Mouse (Mus musculus) neural tube, embryonic 14.5 days (tissue): ENCODE data around the gene Igf2bp3. TPM values are rescaled to one million over a fixed set of nuclear protein-coding genes. Genes with fewer than 3 reads are reported as not detected.

ENCODE experiments used
- ATAC-seq: fragments of 200-750 bp; cut with Nextera tagmentation; 2 replicates; pipeline ENCODE4 v1.8.0; 2017; ENCODE audit warnings: low read depth, mild to moderate bottlenecking, moderate TSS enrichment, moderate library complexity
- H3K27ac ChIP-seq: fragments of 300-500 bp; sonication (generic); 2 replicates; pipeline ENCODE4 v1.5.1; 2014; ENCODE audit warnings: low read depth, mild to moderate bottlenecking, control low read depth, low read length, moderate library complexity, mixed read lengths
- H3K27me3 ChIP-seq: fragments of 300-500 bp; sonication (generic); 2 replicates; pipeline ENCODE4 v1.6.1; 2014; ENCODE audit warnings: low read length; ENCODE audit not compliant: control insufficient read depth, insufficient read depth
- H3K36me3 ChIP-seq: fragments of 300-500 bp; sonication (generic); 2 replicates; pipeline ENCODE4 v1.6.1; 2014; ENCODE audit warnings: low read length, mixed read lengths; ENCODE audit not compliant: control insufficient read depth, insufficient read depth
- H3K4me1 ChIP-seq: fragments of 300-500 bp; sonication (generic); 2 replicates; pipeline ENCODE4 v1.6.1; 2014; ENCODE audit warnings: low read length; ENCODE audit not compliant: control insufficient read depth, insufficient read depth
- H3K4me2 ChIP-seq: fragments of 300-500 bp; sonication (generic); 2 replicates; pipeline ENCODE4 v1.6.1; 2014; ENCODE audit warnings: mild to moderate bottlenecking, low read depth, low read length, control low read depth
- H3K4me3 ChIP-seq: fragments of 300-500 bp; sonication (generic); 2 replicates; pipeline ENCODE4 v1.5.1; 2014; ENCODE audit warnings: low read depth, low read length, control low read depth, mixed read lengths
- H3K9ac ChIP-seq: fragments of 300-500 bp; sonication (generic); replicated peaks from 2 replicates; pipeline ENCODE4 v1.6.1; 2014; ENCODE audit warnings: low read depth, mild to moderate bottlenecking, control low read depth, low read length, mixed read lengths
- H3K9me3 ChIP-seq: fragments of 300-500 bp; sonication (generic); 2 replicates; pipeline ENCODE4 v1.6.1; 2016; ENCODE audit warnings: low read length; ENCODE audit not compliant: control insufficient read depth
- WGBS: fragments of 180-500 bp; shearing (Covaris S2); extraction: QIAGEN DNeasy Blood & Tissue Kit; methylation state at CpG from one replicate; pipeline ENCODE4 v1.1.7; 2014; 5-methylcytosine and 5-hydroxymethylcytosine counted together
- polyA plus RNA-seq: library from polyadenylated mRNA; unstranded; fragments of >200 nt; fragmentation: Nextera tagmentation; extraction: Ambion mirVana; gene quantifications from 2 replicates; pipeline ENCODE4 v1.2.1, GENCODE M21; 2014

The Igf2bp3 gene
- polyA plus RNA-seq, 1 experiment from 2014 or later: 26.9 TPM

GRCm38 (mm10) chr6:49221906-49222305 is 7.1 kb upstream of the Igf2bp3 start:
- Histone ChIP-seq H3K27ac (no peak overlapping the region), H3K4me1 (0 out of 2 replicates have a peak, but pooled peaks cover 5% of the 10 kb centered on the region), H3K9ac (no peak overlapping the region), H3K36me3 (no peaks in the 10 kb centered on the region), H3K27me3 (no peaks in the 10 kb centered on the region), H3K4me3 (no peak overlapping the region), H3K4me2 (no peak overlapping the region), H3K9me3 (no peaks in the 10 kb centered on the region)
- 2% methylated on average over 7 of the region's 7 CpGs for WGBS
- no peak for ATAC-seq

- 4% methylated on average over 16 of the region's 16 CpGs for WGBS
- Histone ChIP-seq H3K27me3 (no peaks in the 10 kb centered on the region), H3K4me2 (peak overlapping the region; percentile 29; the same call in 1 of the 2 replicates), H3K36me3 (no peaks in the 10 kb centered on the region), H3K9ac (no peak overlapping the region), H3K4me3 (no peak overlapping the region), H3K27ac (no peak overlapping the region; the same call in 1 of the 2 replicates), H3K4me1 (0 out of 2 replicates have a peak, but pooled peaks cover 5% of the 10 kb centered on the region), H3K9me3 (no peaks in the 10 kb centered on the region)
- ATAC-seq: no peak
These were observed 5.3 kb upstream of the Igf2bp3 start for GRCm38 (mm10) chr6:49219920-49220604.

GRCm38 (mm10) chr6:49219001-49219560 is 4.3 kb upstream of the Igf2bp3 start:
- no peaks in the 10 kb centered on the region for H3K36me3 ChIP-seq
- no peak overlapping the region for H3K9ac ChIP-seq
- no peak overlapping the region for H3K4me2 ChIP-seq
- no peaks in the 10 kb centered on the region for H3K27me3 ChIP-seq
- H3K27ac ChIP-seq: no peak overlapping the region
- ATAC-seq: no peak
- no peaks in the 10 kb centered on the region for H3K9me3 ChIP-seq
- 12% methylated on average over 4 of the region's 4 CpGs for WGBS
- H3K4me3 ChIP-seq: no peak overlapping the region
- 0 out of 2 replicates have a peak, but pooled peaks cover 5% of the 10 kb centered on the region for H3K4me1 ChIP-seq

- peak overlapping the region; percentile 56 for H3K4me3 ChIP-seq
- H3K27ac ChIP-seq: no peak overlapping the region
- H3K9ac ChIP-seq: no peak overlapping the region; the same call in 1 of the 2 replicates
- H3K9me3 ChIP-seq: no peaks in the 10 kb centered on the region
- WGBS: under 1% methylated on average over 31 of the region's 31 CpGs
- peak overlapping the region; percentile 73 for H3K4me2 ChIP-seq
- no peak for ATAC-seq
- peaks cover 5% of the 10 kb centered on the region; the same call in 1 of the 2 replicates for H3K4me1 ChIP-seq
- no peaks in the 10 kb centered on the region for H3K27me3 ChIP-seq
- H3K36me3 ChIP-seq: no peaks in the 10 kb centered on the region
These were observed 3.6 kb upstream of the Igf2bp3 start for GRCm38 (mm10) chr6:49218275-49218802.

GRCm38 (mm10) chr6:49217581-49218274 is 3.0 kb upstream of the Igf2bp3 start:
- Histone ChIP-seq H3K4me2 (peak overlapping the region; percentile 73), H3K27ac (peak overlapping the region; percentile 80), H3K9me3 (no peaks in the 10 kb centered on the region), H3K4me3 (peak overlapping the region; percentile 56), H3K36me3 (no peaks in the 10 kb centered on the region), H3K4me1 (peaks cover 10% of the 10 kb centered on the region), H3K27me3 (no peaks in the 10 kb centered on the region), H3K9ac (peak overlapping the region; percentile 55)
- WGBS: under 1% methylated on average over 56 of the region's 56 CpGs
- ATAC-seq: peak; percentile 95

- peak overlapping the region; percentile 80 for H3K27ac ChIP-seq
- H3K4me1 ChIP-seq: peaks cover 18% of the 10 kb centered on the region
- H3K27me3 ChIP-seq: no peaks in the 10 kb centered on the region
- peak overlapping the region; percentile 56 for H3K4me3 ChIP-seq
- H3K9ac ChIP-seq: peak overlapping the region; percentile 55
- H3K4me2 ChIP-seq: peak overlapping the region; percentile 73
- H3K36me3 ChIP-seq: no peaks in the 10 kb centered on the region
- no peaks in the 10 kb centered on the region for H3K9me3 ChIP-seq
- 2% methylated on average over 11 of the region's 11 CpGs for WGBS
- ATAC-seq: no peak
These were observed 2.2 kb upstream of the Igf2bp3 start for GRCm38 (mm10) chr6:49216811-49217542.

GRCm38 (mm10) chr6:49215748-49216585 is 1.2 kb upstream of the Igf2bp3 start:
- Histone ChIP-seq H3K9ac (peak overlapping the region; percentile 42), H3K4me2 (peak overlapping the region; percentile 92), H3K9me3 (no peaks in the 10 kb centered on the region), H3K4me3 (peak overlapping the region; percentile 82), H3K27me3 (no peaks in the 10 kb centered on the region), H3K4me1 (peaks cover 22% of the 10 kb centered on the region), H3K27ac (peak overlapping the region; percentile 94), H3K36me3 (no peaks in the 10 kb centered on the region)
- peak; percentile 5; the same call in 1 of the 2 replicates for ATAC-seq
- 1% methylated on average over 14 of the region's 14 CpGs for WGBS
